Mouse (Mus musculus): ENCODE data around the gene Axin2.

Axin2 gene

GRCm38 (mm10) chr11:108906590-108907254 is 13.4 kb upstream of the Axin2 start:
- no peak for DNase-seq (ENCODE audit: low read depth)

- DNase-seq (ENCODE audit: low read depth): no peak
Measured at GRCm38 (mm10) chr11:108909396-108910195, 10.6 kb upstream of the Axin2 start.

GRCm38 (mm10) chr11:108910328-108910886 is 9.7 kb upstream of the Axin2 start:
- no peak for DNase-seq (ENCODE audit: low read depth)

- no peak for DNase-seq (ENCODE audit: low read depth)
Measured at GRCm38 (mm10) chr11:108910903-108911302, 9.2 kb upstream of the Axin2 start.

- no peak for DNase-seq (ENCODE audit: low read depth)
Measured at GRCm38 (mm10) chr11:108912174-108912573, 8.0 kb upstream of the Axin2 start.

GRCm38 (mm10) chr11:108917422-108918324 is 2.5 kb upstream of the Axin2 start:
- DNase-seq (ENCODE audit: low read depth): no peak

GRCm38 (mm10) chr11:108920636-108921505 is 722 bp downstream of the Axin2 start:
- DNase-seq (ENCODE audit: low read depth): no peak

GRCm38 (mm10) chr11:108921506-108922455 is 1.6 kb downstream of the Axin2 start:
- no peak for DNase-seq (ENCODE audit: low read depth)

GRCm38 (mm10) chr11:108922511-108923187 is 2.5 kb downstream of the Axin2 start:
- no peak for DNase-seq (ENCODE audit: low read depth)

GRCm38 (mm10) chr11:108923188-108923575 is 3.0 kb downstream of the Axin2 start:
- no peak for DNase-seq (ENCODE audit: low read depth)

GRCm38 (mm10) chr11:108923781-108924180 is 3.6 kb downstream of the Axin2 start:
- no peak for DNase-seq (ENCODE audit: low read depth)

- no peak for DNase-seq (ENCODE audit: low read depth)
Measured at GRCm38 (mm10) chr11:108924346-108924745, 4.2 kb downstream of the Axin2 start.

GRCm38 (mm10) chr11:108925202-108925601 is 5.1 kb downstream of the Axin2 start:
- peak; percentile 66 for DNase-seq (ENCODE audit: low read depth)

- no peak for DNase-seq (ENCODE audit: low read depth)
Measured at GRCm38 (mm10) chr11:108925826-108926225, 5.7 kb downstream of the Axin2 start.

- DNase-seq (ENCODE audit: low read depth): no peak
Measured at GRCm38 (mm10) chr11:108926345-108927092, 6.4 kb downstream of the Axin2 start.

GRCm38 (mm10) chr11:108927093-108927444 is 6.9 kb downstream of the Axin2 start:
- no peak for DNase-seq (ENCODE audit: low read depth)

- no peak for DNase-seq (ENCODE audit: low read depth)
Measured at GRCm38 (mm10) chr11:108928096-108928495, 7.9 kb downstream of the Axin2 start.

- DNase-seq (ENCODE audit: low read depth): no peak
Measured at GRCm38 (mm10) chr11:108928752-108929151, 8.6 kb downstream of the Axin2 start.

- no peak for DNase-seq (ENCODE audit: low read depth)
Measured at GRCm38 (mm10) chr11:108929176-108929575, 9.0 kb downstream of the Axin2 start.
